Comparison of ENCODE assay signal across 8 mouse cellular contexts in the genomic region with DNA sequence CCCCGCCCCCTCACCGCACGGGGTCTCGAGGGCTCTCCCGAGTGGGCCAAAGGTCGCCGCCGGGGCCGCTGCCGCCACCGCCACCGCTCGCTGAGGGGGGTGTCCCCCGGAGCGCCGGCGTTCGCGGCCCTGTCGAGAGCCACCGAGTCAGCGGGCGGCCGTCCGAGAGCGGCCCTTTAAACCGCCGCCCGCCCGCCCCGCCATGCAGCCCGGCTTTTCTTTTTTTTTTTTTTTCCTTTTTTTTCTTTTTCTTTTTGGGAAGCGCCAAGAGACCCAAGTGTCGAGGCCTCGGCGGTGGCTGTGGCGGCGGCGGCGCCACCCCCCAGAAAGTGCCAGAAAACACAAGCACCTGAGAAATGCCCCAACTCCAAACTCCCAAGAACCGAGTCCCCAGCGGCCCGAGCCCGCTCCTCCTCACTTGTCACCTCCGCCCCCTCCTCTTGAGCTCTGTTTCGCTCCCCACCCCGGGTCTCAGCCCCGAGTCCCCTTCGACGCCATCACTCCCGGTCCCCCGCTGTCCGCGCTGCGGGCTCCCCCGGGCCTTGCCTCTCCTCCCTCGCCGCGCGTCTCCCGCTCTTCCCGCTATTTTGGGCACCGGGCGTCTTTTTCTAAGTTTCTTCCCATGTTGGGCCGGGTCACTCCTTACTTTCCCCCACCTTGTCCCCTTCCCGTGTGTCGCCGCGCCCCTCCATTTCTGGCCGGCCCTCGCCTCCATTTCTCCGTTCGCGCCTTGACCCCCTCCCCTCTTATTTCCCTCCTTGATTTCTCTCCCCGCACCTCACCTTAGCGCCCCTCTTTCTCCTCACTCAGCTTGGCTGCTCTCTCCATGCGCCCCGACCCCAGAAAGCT. TPM values are rescaled to one million over a fixed set of nuclear protein-coding genes. Genes with fewer than 3 reads are reported as not detected.
A peak's percentile ranks its signal among the peaks of the same experiment; 100 is the strongest.
DNase-seq lines count a peak whose midpoint lies in the region; ATAC-seq and TF ChIP-seq lines count a peak whose summit lies in the region.

No protein-coding gene starts in this region.

- H3K4me1 ChIP-seq in megakaryocyte, embryonic 14.5 days, result peaks cover 14% of the 10 kb centered on the region
- peaks cover 14% of the 10 kb centered on the region for H3K4me1 ChIP-seq in hindbrain, embryonic 10.5 days (replicated peaks)
- H3K4me1 ChIP-seq in liver, embryonic 15.5 days (replicated peaks), result no peaks in the 10 kb centered on the region
- H3K4me1 ChIP-seq in olfactory bulb, adult 2 months (ENCODE audit: control insufficient read depth, insufficient read depth, low read length), result peaks cover 12% of the 10 kb centered on the region; the same call in 1 of the 2 replicates

- no peak for TF ChIP-seq POLR2A in olfactory bulb, adult 2 months (IDR thresholded peaks at IDR 0.05; ENCODE audit: insufficient read depth, low read depth, low read length)

- H3K27me3 ChIP-seq in megakaryocyte, embryonic 14.5 days (replicated peaks), result peaks cover 10% of the 10 kb centered on the region
- peaks cover 88% of the 10 kb centered on the region for H3K27me3 ChIP-seq in hindbrain, embryonic 10.5 days (ENCODE audit: insufficient read depth, poor library complexity, severe bottlenecking)
- peaks cover 60% of the 10 kb centered on the region for H3K27me3 ChIP-seq in liver, embryonic 15.5 days

- H3K4me3 ChIP-seq in megakaryocyte, embryonic 14.5 days (replicated peaks), result peak overlapping the region; percentile 93
- peak overlapping the region; percentile 58 for H3K4me3 ChIP-seq in hindbrain, embryonic 10.5 days
- peak overlapping the region; percentile 57 for H3K4me3 ChIP-seq in liver, embryonic 15.5 days (replicated peaks)
- H3K4me3 ChIP-seq in olfactory bulb, adult 2 months (ENCODE audit: insufficient read depth, low read depth, low read length), result peak overlapping the region; percentile 55

- peak overlapping the region; percentile 35; the same call in 1 of the 2 replicates for H3K27ac ChIP-seq in hindbrain, embryonic 10.5 days
- H3K27ac ChIP-seq in liver, embryonic 15.5 days (replicated peaks), result no peak overlapping the region
- H3K27ac ChIP-seq in olfactory bulb, adult 2 months (ENCODE audit: insufficient read depth, low read depth, low read length), result no peak overlapping the region

- no peak for TF ChIP-seq CTCF in olfactory bulb, adult 2 months (IDR thresholded peaks at IDR 0.05; ENCODE audit: insufficient read depth, low read depth, low read length)

- H3K9ac ChIP-seq in liver, embryonic 15.5 days, result no peak overlapping the region

- no peak for ATAC-seq in megakaryocyte, adult 5-6 weeks (ENCODE audit: poor library complexity, severe bottlenecking)
- peak; percentile 57 for ATAC-seq in liver, embryonic 15.5 days (ENCODE audit: insufficient read depth)

- H3K9me3 ChIP-seq in megakaryocyte, embryonic 14.5 days, result peaks cover 7% of the 10 kb centered on the region; the same call in 1 of the 2 replicates
- H3K9me3 ChIP-seq in hindbrain, embryonic 10.5 days, result peaks cover 7% of the 10 kb centered on the region; the same call in 1 of the 2 replicates
- 0 out of 2 replicates have a peak, but pooled peaks cover 5% of the 10 kb centered on the region for H3K9me3 ChIP-seq in liver, embryonic 15.5 days (replicated peaks)

- H3K36me3 ChIP-seq in megakaryocyte, embryonic 14.5 days (replicated peaks; ENCODE audit: low read length), result peaks cover 22% of the 10 kb centered on the region
- H3K36me3 ChIP-seq in hindbrain, embryonic 10.5 days, result no peaks in the 10 kb centered on the region
- H3K36me3 ChIP-seq in liver, embryonic 15.5 days (replicated peaks), result no peaks in the 10 kb centered on the region

- 17% methylated on average over 78 of the region's 78 CpGs for WGBS in hindbrain, embryonic 10.5 days
- WGBS in liver, embryonic 15.5 days (ENCODE audit: insufficient replicate concordance), result 22% methylated on average over 66 of the region's 78 CpGs
- WGBS in olfactory bulb, adult 2 months, result 21% methylated on average over 78 of the region's 78 CpGs

- DNase-seq in cerebellum, postnatal 14 days, result peak; percentile 10 to 35
- peak; percentile 3 for DNase-seq in hindbrain, embryonic 10.5 days (ENCODE audit: low spot score)
- DNase-seq in Muller cell, postnatal 12 days (ENCODE audit: inconsistent ontology term), result no peak
- no peak for DNase-seq in right cerebral cortex, postnatal 36 days (ENCODE audit: low spot score in 2 of 2)

- H3K4me2 ChIP-seq in liver, embryonic 15.5 days, result peak overlapping the region; percentile 76

RNA-seq across cellular contexts. Expression of gene Tsc22d3, which starts 0.7 kb away (rescaled TPM):
- polyA plus RNA-seq in megakaryocyte, embryonic 14.5 days (2012; ENCODE audit: insufficient read depth, low replicate concordance), result 12.7 and 59.7 TPM in 2 replicates
- total RNA-seq in megakaryocyte, adult 5-6 weeks (2015), result 72.3 and 79.4 TPM in 2 replicates
- total RNA-seq in megakaryocyte, adult 5-6 weeks (2017), result 82.9 and 84.3 TPM in 2 replicates
- 122 and 124 TPM in 2 replicates for polyA plus RNA-seq in hindbrain, embryonic 10.5 days (2016; fragmentation: Nextera tagmentation; extraction: Ambion mirVana)
- 18.1 and 19.9 TPM in 2 replicates for polyA plus RNA-seq in liver, embryonic 15.5 days (2015; fragmentation: Nextera tagmentation; extraction: Ambion mirVana)
- not detected in 2 replicates for polyA plus RNA-seq in olfactory bulb, adult 2 months (2012; ENCODE audit: insufficient read depth, insufficient read length, low replicate concordance, missing spikeins)

Comparison
In these comparisons a context has a peak if more than half of its experiments do, and no peak if none do; other contexts are left out.
1. DNase-seq: peak in cerebellum, postnatal 14 days (2 of 2) and hindbrain, embryonic 10.5 days (single experiment); none in Muller cell, postnatal 12 days (single experiment) and right cerebral cortex, postnatal 36 days (0 of 2).
2. Peak in every context shown above with its lines, with median percentiles within 50 percentile points of each other: H3K4me3 ChIP-seq.